Mouse (Mus musculus) MEL (cell line): ENCODE results near the gene Slc24a1. TPM values are rescaled to one million over a fixed set of nuclear protein-coding genes. Genes with fewer than 3 reads are reported as not detected.

Experiments
- DNase-seq: peaks from one replicate; pipeline ENCODE4 v3.0.0; 2011; ENCODE audit warnings: low read depth, low spot score
- H3K27ac ChIP-seq: 2 replicates; pipeline ENCODE4 v1.5.1; 2012; ENCODE audit warnings: low read depth, mild to moderate bottlenecking, control low read depth, low read length, moderate library complexity; ENCODE audit not compliant: control insufficient read depth
- H3K27me3 ChIP-seq, 2 experiments: fragments of 150-350 bp in 1 of 2; sonication (generic) in 1 of 2; 2 replicates each; pipeline ENCODE4 v1.6.1; 2012; ENCODE audit warnings: low read length in 2 of 2, mild to moderate bottlenecking in 2 of 2, improper control_type of control experiment in 1 of 2, moderate library complexity in 1 of 2; ENCODE audit not compliant: insufficient read depth in 2 of 2, control insufficient read depth in 1 of 2
- H3K36me3 ChIP-seq, 2 experiments: 2 replicates each; pipeline ENCODE4 v1.6.1; 2012 to 2014; ENCODE audit warnings: low read length in 2 of 2, improper control_type of control experiment in 1 of 2, inconsistent platforms in 1 of 2, mild to moderate bottlenecking in 1 of 2; ENCODE audit not compliant: insufficient read depth in 2 of 2, control insufficient read depth in 1 of 2
- H3K4me1 ChIP-seq, 2 experiments: fragments of 150-350 bp in 1 of 2; sonication (generic) in 1 of 2; 2 replicates each; pipeline ENCODE4 v1.6.1; 2012; ENCODE audit warnings: low read length in 2 of 2, improper control_type of control experiment in 1 of 2, mild to moderate bottlenecking in 1 of 2; ENCODE audit not compliant: insufficient read depth in 2 of 2, control insufficient read depth in 1 of 2
- H3K4me3 ChIP-seq, 2 experiments: fragments of 150-350 bp in 1 of 2; sonication (generic) in 1 of 2; 2 replicates each; pipeline ENCODE4 v1.5.1; 2012; ENCODE audit warnings: low read depth in 2 of 2, low read length in 2 of 2, mild to moderate bottlenecking in 2 of 2, moderate library complexity in 2 of 2, control low read depth in 1 of 2, improper control_type of control experiment in 1 of 2; ENCODE audit not compliant: control insufficient read depth in 1 of 2, insufficient read depth in 1 of 2
- H3K79me2 ChIP-seq: 2 replicates; pipeline ENCODE4 v1.6.1; 2012; ENCODE audit warnings: mild to moderate bottlenecking, low read length, moderate library complexity; ENCODE audit not compliant: control insufficient read depth, poor library complexity, insufficient read depth
- H3K9ac ChIP-seq: 2 replicates; pipeline ENCODE4 v1.6.1; 2012; ENCODE audit warnings: low read depth, mild to moderate bottlenecking, control low read depth, low read length, moderate library complexity; ENCODE audit not compliant: control insufficient read depth, poor library complexity, severe bottlenecking
- H3K9me3 ChIP-seq: fragments of 150-350 bp; sonication (generic); replicated peaks from 2 replicates; pipeline ENCODE4 v1.6.1; 2012; ENCODE audit warnings: mild to moderate bottlenecking, low read length, improper control_type of control experiment, moderate library complexity; ENCODE audit not compliant: insufficient read depth
- BHLHE40 ChIP-seq: IDR thresholded peaks from 2 replicates; pipeline ENCODE4 v1.6.1; 2012; ENCODE audit warnings: low read depth, mild to moderate bottlenecking, inconsistent platforms, low read length, improper control_type of control experiment, borderline replicate concordance
- CTCF ChIP-seq, 3 experiments: IDR thresholded peaks in 2 of 3; conservative IDR thresholded peaks in 1 of 3; 2 replicates each; pipeline ENCODE4 v1.5.1; 2011 to 2012; ENCODE audit warnings: low read length in 3 of 3, low read depth in 2 of 3, mild to moderate bottlenecking in 2 of 3, improper control_type of control experiment in 1 of 3, inconsistent platforms in 1 of 3, mixed read lengths in 1 of 3, moderate library complexity in 1 of 3; ENCODE audit not compliant: control insufficient read depth in 1 of 3, insufficient read depth in 1 of 3, poor library complexity in 1 of 3, severe bottlenecking in 1 of 3
- E2F4 ChIP-seq: IDR thresholded peaks from 2 replicates; pipeline ENCODE4 v1.6.1; 2011; ENCODE audit warnings: low read depth, low read length, improper control_type of control experiment, borderline replicate concordance
- EP300 ChIP-seq, 2 experiments: IDR thresholded peaks; 2 replicates each; pipeline ENCODE4 v1.6.1; 2011; ENCODE audit warnings: improper control_type of control experiment in 2 of 2, low read length in 2 of 2, low read depth in 1 of 2, mild to moderate bottlenecking in 1 of 2
- ETS1 ChIP-seq: IDR thresholded peaks from 2 replicates; pipeline ENCODE4 v1.6.1; 2012; ENCODE audit warnings: low read depth, mild to moderate bottlenecking, inconsistent platforms, low read length, improper control_type of control experiment, moderate library complexity
- GABPA ChIP-seq: IDR thresholded peaks from 2 replicates; pipeline ENCODE4 v1.6.1; 2012; ENCODE audit warnings: low read depth, mild to moderate bottlenecking, inconsistent platforms, low read length, improper control_type of control experiment, moderate library complexity
- GATA1 ChIP-seq: IDR thresholded peaks from 2 replicates; pipeline ENCODE4 v1.6.1; 2011; ENCODE audit warnings: low read depth, low read length, improper control_type of control experiment
- HCFC1 ChIP-seq: IDR thresholded peaks from 2 replicates; pipeline ENCODE4 v1.6.1; 2012; ENCODE audit warnings: low read depth, mild to moderate bottlenecking, inconsistent platforms, low read length, improper control_type of control experiment, moderate library complexity
- KAT2A ChIP-seq: conservative IDR thresholded peaks from 2 replicates; pipeline ENCODE4 v1.6.1; 2012; ENCODE audit warnings: low read depth, low read length, improper control_type of control experiment, inconsistent platforms
- MAX ChIP-seq: IDR thresholded peaks from 2 replicates; pipeline ENCODE4 v1.6.1; 2011; ENCODE audit warnings: low read length, improper control_type of control experiment
- MAZ ChIP-seq: IDR thresholded peaks from 2 replicates; pipeline ENCODE4 v1.6.1; 2012; ENCODE audit warnings: low read depth, mild to moderate bottlenecking, inconsistent platforms, low read length, improper control_type of control experiment
- MEF2A ChIP-seq: IDR thresholded peaks from 2 replicates; pipeline ENCODE4 v1.6.1; 2014; ENCODE audit warnings: low read depth, mild to moderate bottlenecking, inconsistent platforms, low read length, improper control_type of control experiment; ENCODE audit not compliant: poor library complexity, insufficient replicate concordance, severe bottlenecking; ENCODE audit errors: extremely low read depth
- MXI1 ChIP-seq: IDR thresholded peaks from 2 replicates; pipeline ENCODE4 v1.6.1; 2011; ENCODE audit warnings: mild to moderate bottlenecking, low read depth, low read length, improper control_type of control experiment
- MYB ChIP-seq: IDR thresholded peaks from 2 replicates; pipeline ENCODE4 v1.6.1; 2011; ENCODE audit warnings: mild to moderate bottlenecking, low read depth, low read length, improper control_type of control experiment
- MYC ChIP-seq: IDR thresholded peaks from 2 replicates; pipeline ENCODE4 v1.6.1; 2011; ENCODE audit warnings: low read depth, mild to moderate bottlenecking, low read length, improper control_type of control experiment, moderate library complexity
- NELFE ChIP-seq: IDR thresholded peaks from 2 replicates; pipeline ENCODE4 v1.6.1; 2011; ENCODE audit warnings: low read depth, low read length, improper control_type of control experiment
- NRF1 ChIP-seq: IDR thresholded peaks from 2 replicates; pipeline ENCODE4 v1.6.1; 2014; ENCODE audit warnings: low read depth, mild to moderate bottlenecking, inconsistent platforms, low read length, improper control_type of control experiment, moderate library complexity; ENCODE audit not compliant: poor library complexity, insufficient read depth, severe bottlenecking
- POLR2AphosphoS2 ChIP-seq: IDR thresholded peaks from 2 replicates; pipeline ENCODE4 v1.6.1; 2011; ENCODE audit warnings: low read length, improper control_type of control experiment
- RCOR1 ChIP-seq: IDR thresholded peaks from 2 replicates; pipeline ENCODE4 v1.6.1; 2012; ENCODE audit warnings: low read depth, mild to moderate bottlenecking, inconsistent platforms, low read length, improper control_type of control experiment
- TCF12 ChIP-seq: IDR thresholded peaks from 2 replicates; pipeline ENCODE4 v1.6.1; 2014; ENCODE audit warnings: low read depth, mild to moderate bottlenecking, inconsistent platforms, low read length, improper control_type of control experiment, moderate library complexity
- UBTF ChIP-seq: IDR thresholded peaks from 2 replicates; pipeline ENCODE4 v1.6.1; 2012; ENCODE audit warnings: low read depth, mild to moderate bottlenecking, inconsistent platforms, low read length, improper control_type of control experiment, moderate library complexity, borderline replicate concordance; ENCODE audit not compliant: insufficient read depth
- USF1 ChIP-seq: IDR thresholded peaks from 2 replicates; pipeline ENCODE4 v1.6.1; 2014; ENCODE audit warnings: low read depth, mild to moderate bottlenecking, inconsistent platforms, low read length, improper control_type of control experiment, moderate library complexity
- USF2 ChIP-seq, 2 experiments: IDR thresholded peaks; 2 replicates each; pipeline ENCODE4 v1.6.1; 2011 to 2012; ENCODE audit warnings: improper control_type of control experiment in 2 of 2, low read length in 2 of 2, borderline replicate concordance in 1 of 2, inconsistent platforms in 1 of 2, low read depth in 1 of 2, mild to moderate bottlenecking in 1 of 2; ENCODE audit not compliant: insufficient read depth in 1 of 2
- ZC3H11A ChIP-seq: IDR thresholded peaks from 2 replicates; pipeline ENCODE4 v1.6.1; 2012; ENCODE audit warnings: low read depth, mild to moderate bottlenecking, inconsistent platforms, low read length, improper control_type of control experiment
- ZKSCAN1 ChIP-seq: IDR thresholded peaks from 2 replicates; pipeline ENCODE4 v1.6.1; 2012; ENCODE audit warnings: low read depth, mild to moderate bottlenecking, inconsistent platforms, low read length, improper control_type of control experiment, moderate library complexity
- ZMIZ1 ChIP-seq: IDR thresholded peaks from 2 replicates; pipeline ENCODE4 v1.6.1; 2012; ENCODE audit warnings: low read depth, mild to moderate bottlenecking, inconsistent platforms, low read length, improper control_type of control experiment, moderate library complexity
- ZNF384 ChIP-seq: IDR thresholded peaks from 2 replicates; pipeline ENCODE4 v1.6.1; 2012; ENCODE audit warnings: low read depth, mild to moderate bottlenecking, inconsistent platforms, low read length, improper control_type of control experiment
- polyA plus RNA-seq, 2 experiments: library from polyadenylated mRNA; stranded (reverse) in 1 of 2; unstranded in 1 of 2; fragments of >175 nt in 1 of 2; fragments of >200 nt in 1 of 2; gene quantifications; 2 replicates each; pipeline versions ENCODE4 v1.2.1 to v1.2.4; 2012; ENCODE audit warnings: low replicate concordance in 2 of 2, low read depth in 1 of 2; ENCODE audit not compliant: insufficient read length in 2 of 2, insufficient read depth in 1 of 2, missing spikeins in 1 of 2
- total RNA-seq: library from RNA; depleted of rRNA; stranded (reverse); fragments of 300-350 nt; gene quantifications from 2 replicates; pipeline ENCODE4 v1.2.3, GENCODE M21; 2012

Gene Slc24a1
- total and polyA plus RNA-seq, 3 experiments = 0.07 TPM; not detected in 2

- Histone ChIP-seq H3K4me3 (no peak overlapping the region), H3K79me2 (no peaks in the 10 kb centered on the region), H3K27me3 (no peaks in the 10 kb centered on the region), H3K36me3 (peaks cover 0 to 16% of the 10 kb centered on the region in 2 experiments; a peak in 2 of 4 replicates), H3K4me1 (no peaks in the 10 kb centered on the region), H3K9me3 (no peaks in the 10 kb centered on the region), H3K9ac (no peak overlapping the region), H3K27ac (no peak overlapping the region)
- no peak for TF ChIP-seq POLR2AphosphoS2
- TF ChIP-seq ZMIZ1 = no peak
- no peak for TF ChIP-seq NRF1
- TF ChIP-seq UBTF = no peak
- no peak for TF ChIP-seq USF1
- TF ChIP-seq RCOR1 = no peak
- no peak for TF ChIP-seq CTCF (IDR thresholded peaks at IDR 0.05 in 2 of 3, conservative IDR thresholded peaks at IDR 0.05 in 1 of 3; ENCODE audit: control insufficient read depth in 1 of 3, insufficient read depth in 1 of 3, low read depth in 2 of 3, low read length in 3 of 3, poor library complexity in 1 of 3, severe bottlenecking in 1 of 3)
- TF ChIP-seq MAX = no peak
- TF ChIP-seq KAT2A = no peak
- no peak for TF ChIP-seq MEF2A
- no peak for TF ChIP-seq HCFC1
- no peak for TF ChIP-seq MAZ
- TF ChIP-seq BHLHE40 = no peak
- TF ChIP-seq NELFE = no peak
- TF ChIP-seq EP300 (IDR thresholded peaks at IDR 0.05; ENCODE audit: low read depth in 1 of 2, low read length in 2 of 2) = no peak
- DNase-seq = no peak
Measured at GRCm38 (mm10) chr9:64913973-64914372, 37.4 kb downstream of the Slc24a1 start.

GRCm38 (mm10) chr9:64913406-64913805 is 38.0 kb downstream of the Slc24a1 start:
- Histone ChIP-seq H3K27me3 (no peaks in the 10 kb centered on the region), H3K36me3 (peaks cover 0 to 16% of the 10 kb centered on the region in 2 experiments; a peak in 2 of 4 replicates), H3K4me1 (no peaks in the 10 kb centered on the region), H3K9ac (no peak overlapping the region), H3K9me3 (no peaks in the 10 kb centered on the region), H3K4me3 (no peak overlapping the region), H3K79me2 (no peaks in the 10 kb centered on the region), H3K27ac (no peak overlapping the region)
- no peak for TF ChIP-seq MYB
- TF ChIP-seq ETS1 = no peak
- TF ChIP-seq ZKSCAN1 = no peak
- no peak for TF ChIP-seq GATA1
- no peak for TF ChIP-seq E2F4
- no peak for TF ChIP-seq MYC
- TF ChIP-seq ZNF384 = no peak
- no peak for TF ChIP-seq MAZ
- TF ChIP-seq TCF12 = no peak
- no peak for TF ChIP-seq ZC3H11A
- no peak for TF ChIP-seq MXI1
- no peak for TF ChIP-seq UBTF
- TF ChIP-seq CTCF (IDR thresholded peaks at IDR 0.05 in 2 of 3, conservative IDR thresholded peaks at IDR 0.05 in 1 of 3; ENCODE audit: control insufficient read depth in 1 of 3, insufficient read depth in 1 of 3, low read depth in 2 of 3, low read length in 3 of 3, poor library complexity in 1 of 3, severe bottlenecking in 1 of 3) = no peak
- TF ChIP-seq GABPA = no peak
- TF ChIP-seq USF2 (IDR thresholded peaks at IDR 0.05; ENCODE audit: borderline replicate concordance in 1 of 2, insufficient read depth in 1 of 2, low read depth in 1 of 2, low read length in 2 of 2) = no peak
- TF ChIP-seq KAT2A = no peak
- no peak for DNase-seq
